Mouse (Mus musculus) hematopoietic stem cell, adult 5-6 weeks (primary cell): ENCODE data around the gene Gm21973. TPM values are rescaled to one million over a fixed set of nuclear protein-coding genes. Genes with fewer than 3 reads are reported as not detected.

Source experiments
- ATAC-seq, 2 experiments: fragments of 125-278 bp in 1 of 2; replicated peaks in 1 of 2; 2 replicates each; pipeline ENCODE4 v1.8.0; 2016 to 2017; ENCODE audit warnings: inconsistent platforms in 2 of 2, mild to moderate bottlenecking in 2 of 2, moderate number of reproducible peaks in 2 of 2, low read depth in 1 of 2, moderate TSS enrichment in 1 of 2; ENCODE audit not compliant: low FRiP score in 2 of 2, poor library complexity in 2 of 2, severe bottlenecking in 2 of 2, insufficient read depth in 1 of 2, low TSS enrichment in 1 of 2
- total RNA-seq: library from RNA; stranded (forward); fragments of 172-1452, 232-1000 nt; gene quantifications from 2 replicates; pipeline ENCODE4 v1.2.3, GENCODE M21; 2017

Gene Gm21973
- total RNA-seq, 1 experiment from 2014 or later = not detected

DNA sequence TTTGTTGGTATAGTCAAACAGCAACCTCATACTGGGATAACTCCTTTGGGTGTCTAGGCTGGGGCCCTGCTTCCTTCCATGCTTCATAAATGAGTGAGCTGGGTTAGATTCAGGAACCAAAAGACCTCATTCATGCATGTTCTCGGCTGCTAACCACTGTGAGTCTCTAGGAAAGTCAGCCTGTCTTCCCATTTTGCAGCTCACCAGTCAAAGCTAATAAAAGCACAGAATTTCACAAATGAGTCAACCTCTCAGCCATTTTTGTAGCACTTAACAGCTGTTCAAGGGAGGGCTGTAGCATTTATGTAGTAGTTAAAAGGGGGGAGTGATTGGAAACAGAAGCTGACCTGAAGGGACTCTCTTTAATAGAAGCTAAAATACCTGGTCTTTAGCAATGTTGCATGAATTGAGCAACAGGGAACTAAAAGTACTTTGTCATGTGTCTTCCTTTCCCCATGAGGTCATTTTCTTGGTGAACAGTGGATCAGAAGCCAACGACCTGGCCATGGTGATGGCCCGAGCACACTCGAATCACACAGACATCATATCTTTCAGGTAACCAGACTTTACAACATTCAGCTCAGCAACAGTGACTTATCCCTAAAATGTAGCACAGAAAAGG, 53.3 kb downstream of the Gm21973 start:
- no peak for ATAC-seq

DNA sequence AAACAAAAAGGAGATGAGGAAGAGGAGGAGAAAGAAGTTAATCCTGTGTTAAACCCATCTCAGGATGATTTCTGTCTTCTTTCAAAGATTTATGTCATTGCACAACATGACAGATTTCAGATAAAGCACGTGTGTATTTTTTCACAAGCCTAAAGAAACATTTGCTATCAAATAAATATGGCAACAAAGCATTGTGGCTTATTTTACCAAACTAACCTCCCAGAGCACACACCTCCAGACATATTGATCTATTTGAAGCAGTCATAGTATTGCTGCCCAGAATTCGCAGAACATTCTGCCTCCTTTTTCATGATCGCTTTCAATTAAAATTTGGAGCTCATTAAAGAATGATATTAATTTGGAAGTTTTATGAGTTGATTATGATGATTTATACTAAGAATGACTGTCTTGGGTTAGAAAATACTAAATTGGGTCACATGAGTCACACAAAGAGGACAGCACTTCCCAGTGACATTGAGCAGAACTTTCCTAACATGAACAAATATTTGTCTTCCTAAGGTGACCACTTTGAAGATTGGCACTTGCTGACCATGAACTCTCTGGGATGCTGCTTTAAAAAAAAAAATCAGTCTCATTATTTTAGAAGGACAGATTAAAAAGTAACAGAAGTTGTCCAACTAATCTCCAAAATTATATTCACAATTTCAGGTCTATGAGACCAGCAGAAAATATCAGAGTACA, 54.7 kb downstream of the Gm21973 start:
- ATAC-seq = no peak

DNA sequence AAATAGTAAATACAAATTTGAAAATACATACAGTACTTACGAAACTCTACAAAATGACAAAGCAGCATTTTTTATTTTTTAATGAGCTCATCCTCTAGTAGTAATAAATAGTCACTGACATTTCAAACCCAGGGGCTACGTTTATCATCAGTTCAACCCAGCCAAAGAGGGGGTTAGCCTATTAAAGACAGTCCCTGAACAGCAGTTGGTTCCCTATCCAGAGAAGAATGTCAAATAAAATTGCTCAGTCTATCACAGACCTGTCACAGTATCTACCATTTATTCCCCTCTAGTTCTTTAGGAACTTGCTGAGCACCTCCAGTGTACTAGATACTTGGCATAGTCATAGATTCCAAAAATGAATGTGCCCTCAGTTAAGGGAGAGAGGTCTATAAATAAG, 62.1 kb downstream of the Gm21973 start:
- ATAC-seq = no peak

DNA sequence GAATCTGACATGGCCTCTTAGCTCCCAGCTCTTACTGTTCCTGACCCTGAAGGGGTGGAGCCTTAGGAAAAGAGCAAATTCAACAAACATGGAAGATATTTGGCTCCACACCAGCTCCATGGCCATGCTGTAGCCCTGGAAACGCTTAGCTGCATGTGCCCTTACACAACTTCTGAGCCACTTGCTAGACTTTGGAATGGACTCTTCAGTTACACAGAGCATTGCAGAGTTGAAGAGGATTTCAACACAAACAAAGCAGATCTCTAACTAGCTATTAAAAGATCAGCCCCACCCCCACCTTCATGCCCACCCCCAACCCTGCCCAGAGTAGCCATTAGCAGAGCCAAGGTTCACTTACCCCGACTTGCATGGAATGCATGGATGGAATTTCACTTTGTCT, 74.6 kb downstream of the Gm21973 start:
- ATAC-seq = no peak

DNA sequence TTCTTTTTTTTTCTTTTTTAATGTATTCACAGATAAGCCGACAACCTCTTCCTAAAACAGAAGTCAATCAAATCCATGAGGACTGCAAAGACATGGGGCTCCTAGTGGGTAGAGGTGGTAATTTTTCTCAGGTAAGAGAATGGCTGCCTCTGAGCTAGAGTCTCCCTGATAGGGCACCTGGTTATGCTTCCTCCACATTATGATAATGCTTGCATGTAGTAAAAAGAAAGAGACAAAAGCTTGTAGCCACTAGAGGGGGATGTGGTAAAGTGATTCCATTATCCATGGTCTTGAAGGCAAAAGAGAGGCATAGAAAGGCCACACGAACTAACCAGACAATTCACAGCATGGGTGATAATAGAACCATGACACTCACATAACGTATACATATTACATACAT, 75.2 kb downstream of the Gm21973 start:
- no peak for ATAC-seq

DNA sequence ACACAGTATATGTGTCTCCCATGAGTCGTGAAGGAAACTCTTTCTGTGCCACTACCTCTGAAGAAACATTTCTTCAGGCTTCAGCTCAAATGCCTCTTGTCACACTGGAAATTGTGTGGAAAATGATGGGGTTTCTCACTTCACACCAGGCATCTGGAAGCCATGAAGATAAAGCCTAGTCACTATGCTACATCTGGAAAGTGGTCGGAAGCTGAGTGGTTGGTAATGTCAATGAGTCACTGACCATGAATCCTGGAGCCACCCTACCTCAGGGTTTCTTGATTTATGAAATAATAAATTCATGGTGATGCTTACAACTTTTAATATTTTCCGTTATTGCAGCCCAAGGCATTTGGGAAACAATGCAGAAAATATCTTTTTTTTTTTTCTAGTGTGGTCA, 84.7 kb downstream of the Gm21973 start:
- no peak for ATAC-seq

DNA sequence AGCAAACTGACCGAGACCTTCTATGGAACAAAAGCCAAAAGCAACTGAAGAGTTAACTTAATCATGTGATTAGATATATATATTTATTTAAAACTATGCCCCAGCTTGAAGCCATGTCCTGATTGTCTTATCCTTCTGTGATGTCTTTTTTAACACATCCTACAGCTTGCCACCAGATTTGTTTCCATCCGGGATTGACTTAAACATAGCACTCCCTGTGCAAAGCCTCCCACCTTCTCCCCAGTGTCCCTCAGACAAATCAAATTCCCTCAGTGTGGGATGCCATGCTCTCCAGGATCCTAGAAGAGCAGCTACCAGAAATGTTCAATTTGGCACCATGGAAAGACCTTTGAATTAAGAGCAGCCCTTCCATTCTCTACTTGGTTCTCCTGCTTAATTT, 85.7 kb downstream of the Gm21973 start:
- no peak for ATAC-seq

DNA sequence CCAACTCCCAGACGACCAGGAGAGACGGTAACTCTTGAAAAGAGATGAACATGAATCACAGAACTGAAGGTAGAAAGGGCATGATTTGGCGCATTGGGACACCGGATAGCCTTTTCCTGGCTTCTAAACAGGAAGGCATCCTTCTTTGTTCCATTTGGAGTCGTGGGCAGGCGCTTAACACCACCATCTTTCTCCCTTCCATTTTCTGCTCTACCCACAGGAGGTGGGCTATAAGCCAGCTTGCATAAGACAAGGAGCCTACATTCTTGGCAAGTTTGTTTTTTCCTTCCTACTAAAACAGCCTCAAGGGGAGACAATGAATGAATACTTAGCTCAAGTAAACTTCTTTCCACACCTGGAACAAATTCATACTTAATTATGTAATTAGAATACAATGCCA, 88.5 kb downstream of the Gm21973 start:
- no peak for ATAC-seq

DNA sequence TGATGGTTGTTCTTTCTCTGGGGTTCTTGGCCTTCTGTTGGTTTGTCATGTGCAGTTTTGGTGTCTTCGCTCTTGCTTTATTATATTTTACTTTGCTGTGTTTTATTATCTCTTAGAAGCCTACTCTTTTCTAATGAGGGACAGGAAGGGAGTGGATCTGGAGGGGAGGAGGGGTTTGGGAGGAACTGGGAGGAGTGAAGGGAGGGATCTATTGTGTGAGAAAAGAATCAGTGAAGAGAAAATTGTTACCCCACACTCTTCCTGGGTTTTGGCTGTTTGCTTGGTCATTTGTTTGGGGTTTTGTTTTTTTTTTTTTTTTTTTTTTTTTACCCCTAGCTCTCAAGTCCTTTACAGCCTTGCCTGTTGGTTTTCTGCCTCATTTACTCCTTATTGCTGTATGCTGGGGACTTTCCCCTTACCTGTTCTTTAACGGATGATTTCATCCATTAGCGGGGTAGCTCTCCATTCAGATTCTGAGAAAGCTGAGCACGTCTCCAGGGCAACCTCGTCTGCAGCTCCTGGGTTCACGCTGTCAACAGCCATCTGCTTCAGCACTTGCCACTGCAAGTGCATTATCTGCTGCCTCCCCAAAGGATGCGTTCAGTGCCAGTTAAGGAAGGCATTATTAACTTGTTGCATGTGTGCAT, 96.1 kb downstream of the Gm21973 start:
- no peak for ATAC-seq

DNA sequence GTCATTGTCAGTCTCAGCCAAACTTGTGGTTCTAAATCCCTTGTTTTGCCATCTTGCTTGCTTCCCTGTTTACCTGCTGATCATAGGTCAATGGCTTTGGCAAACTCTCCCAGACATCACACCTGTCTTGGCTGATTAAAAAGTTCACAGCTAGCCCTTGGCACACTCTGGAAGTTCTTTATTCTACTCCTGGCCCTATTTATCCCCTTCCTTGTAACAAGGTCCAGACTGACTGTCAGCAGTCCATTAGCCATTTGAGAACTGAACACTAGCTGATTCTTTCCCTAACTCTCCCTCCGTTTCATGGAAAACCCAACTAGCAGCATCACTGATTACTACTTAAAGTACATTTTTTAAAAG, 96.6 kb downstream of the Gm21973 start:
- no peak for ATAC-seq

Other genes with a start within 250 kb of the Gm21973 start
- gene Prlr, start 148.1 kb upstream of the Gm21973 start, total RNA-seq = 0.13 TPM in 1 of 2 replicates, not detected in the other
- not detected in 2 replicates for gene Agxt2, start 33.2 kb downstream of the Gm21973 start, total RNA-seq
- 53.5 and 53.8 TPM in 2 replicates for gene Dnajc21, start 145.1 kb downstream of the Gm21973 start, total RNA-seq
- 29.8 and 38.9 TPM in 2 replicates for gene Brix1, start 160.6 kb downstream of the Gm21973 start, total RNA-seq
- 18.9 and 22.8 TPM in 2 replicates for gene Rad1, start 160.6 kb downstream of the Gm21973 start, total RNA-seq
- gene Ttc23l, start 233.3 kb downstream of the Gm21973 start, total RNA-seq = not detected in 2 replicates